Mouse (Mus musculus): Measurements from ENCODE around the gene Slc30a5. TPM values are rescaled to one million over a fixed set of nuclear protein-coding genes. Genes with fewer than 3 reads are reported as not detected.
"Not testable (repeated sequence)": the region's sequence is repeated elsewhere in the genome, so short reads cannot be mapped to it uniquely, and the experiment has no call there.

Gene Slc30a5
- total RNA-seq (2021) = 10 to 100 TPM; 47.4 to 47.5 TPM
- long read RNA-seq, experiment 1, transcript Slc30a5-201 (16 exons, 3,179 nt) = major isoform, 62 of 85 reads
- long read RNA-seq, experiment 1, partial matches to known transcripts = 5 of 85 reads
- long read RNA-seq, experiment 1, other reads (novel, unspliced or antisense) = 18 of 85 reads
- long read RNA-seq, experiment 2, transcript Slc30a5-201 (16 exons, 3,179 nt) = major isoform, 27 of 41 reads
- long read RNA-seq, experiment 2, partial matches to known transcripts = 4 of 41 reads
- long read RNA-seq, experiment 2, other reads (novel, unspliced or antisense) = 10 of 41 reads

DNA sequence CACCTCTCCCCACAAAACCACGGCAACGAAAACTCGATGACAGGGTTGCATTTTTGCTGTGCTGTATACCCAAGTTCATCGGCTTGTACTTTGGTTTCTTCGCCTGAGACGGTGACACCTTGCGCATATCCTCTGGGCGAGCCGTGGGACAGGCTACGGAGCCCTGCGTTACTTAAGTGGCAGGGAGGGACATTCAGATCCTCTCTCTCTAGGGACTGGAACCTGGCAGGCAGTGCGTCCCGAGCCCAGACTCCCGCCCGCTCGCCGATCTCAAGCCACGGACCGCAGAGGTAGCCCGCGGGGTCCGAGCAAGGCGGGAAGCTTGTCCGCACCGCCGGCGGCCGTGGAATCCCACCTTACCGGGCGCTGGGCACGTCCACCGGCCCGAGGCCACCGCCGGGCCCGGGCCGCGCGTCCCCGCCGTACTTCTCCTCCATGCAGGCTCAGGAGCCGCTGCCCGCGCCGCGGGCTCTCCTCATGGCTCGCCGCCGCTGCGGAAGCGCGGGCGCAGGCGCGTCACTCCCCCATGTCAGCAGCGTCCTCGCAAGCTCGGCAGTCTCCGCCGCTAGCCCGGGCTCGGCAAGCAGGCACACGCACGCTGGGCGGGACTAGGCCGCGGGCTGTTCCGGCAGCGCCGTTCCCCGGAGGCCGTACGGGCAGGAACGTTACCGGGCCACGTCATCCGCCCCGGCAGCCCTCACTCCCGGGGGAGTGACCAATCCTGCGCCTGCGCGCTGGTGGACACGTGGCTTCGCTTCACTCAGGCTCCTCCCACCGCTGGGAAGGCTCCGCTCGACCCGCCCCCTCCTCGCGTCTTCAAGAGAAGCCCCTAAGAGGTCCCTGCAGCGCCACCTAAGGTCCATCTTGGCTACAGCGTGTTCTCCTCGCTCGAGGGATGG, at the start of gene Slc30a5:
Gene Slc30a5 (minus strand): TSS at position 687 of the 899 bp plus-strand sequence.
- peak; percentile 99 for DNase-seq

GRCm38 (mm10) chr13:100881944-100882343, 48.7 kb upstream of the Slc30a5 start:
- no peak for DNase-seq

DNA sequence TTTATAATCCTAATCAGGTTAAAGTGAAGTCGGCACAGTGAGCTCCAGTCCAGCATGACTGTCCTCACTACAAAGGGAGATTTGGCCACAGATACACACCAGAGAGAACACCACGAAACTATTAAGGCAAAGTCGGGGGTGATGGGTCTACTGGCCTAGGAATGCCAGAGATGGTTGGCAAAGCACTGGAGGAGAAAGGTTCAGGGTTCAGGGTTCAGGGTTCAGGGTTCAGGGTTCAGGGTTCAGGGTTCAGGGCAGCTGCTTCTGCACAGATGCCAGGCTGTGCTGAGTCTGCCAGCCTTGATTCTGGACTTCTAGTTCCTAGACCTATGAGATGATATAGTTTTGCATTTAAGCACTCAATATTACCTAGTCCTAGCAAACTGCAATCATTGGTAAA, 46.6 kb upstream of the Slc30a5 start:
- no peak for DNase-seq

DNA sequence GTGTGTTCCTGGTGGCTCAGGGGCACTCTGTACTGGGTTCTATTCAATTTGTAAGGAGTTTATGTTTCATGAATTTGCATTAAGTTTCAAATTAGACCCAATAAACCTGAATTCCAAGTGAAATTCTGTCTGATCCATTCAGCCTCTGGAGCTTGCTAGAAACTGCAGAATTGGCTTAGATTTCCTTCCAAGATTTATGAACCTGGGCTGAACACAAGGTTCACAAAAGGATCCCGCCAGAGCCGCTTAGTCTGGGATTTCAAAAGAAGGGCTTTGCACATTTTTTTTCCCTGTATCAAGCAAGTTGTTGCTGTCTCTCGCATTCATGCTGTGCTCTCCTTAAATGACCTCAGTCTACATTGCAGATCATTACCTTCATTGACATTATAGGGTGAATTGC, 46.1 kb upstream of the Slc30a5 start:
- no peak for DNase-seq

DNA sequence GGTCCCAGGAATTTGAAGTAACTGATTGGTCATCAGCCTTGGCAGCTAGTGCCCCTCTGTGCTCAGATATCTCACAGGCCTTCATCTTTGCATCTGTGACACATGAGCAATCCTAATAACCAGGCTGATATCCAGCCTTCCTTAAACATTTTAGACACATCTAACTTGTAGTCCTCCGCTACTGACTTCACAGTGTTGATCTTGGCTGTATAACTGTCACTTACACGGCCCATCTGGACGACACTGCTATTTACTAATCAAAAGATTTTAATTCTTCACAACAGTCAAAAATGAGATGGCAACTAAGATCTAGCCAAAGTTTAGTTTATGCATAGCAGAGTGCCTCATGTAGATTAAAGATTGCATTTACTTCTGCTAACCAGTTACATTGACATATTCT, 45.0 kb upstream of the Slc30a5 start:
- DNase-seq = no peak

DNA sequence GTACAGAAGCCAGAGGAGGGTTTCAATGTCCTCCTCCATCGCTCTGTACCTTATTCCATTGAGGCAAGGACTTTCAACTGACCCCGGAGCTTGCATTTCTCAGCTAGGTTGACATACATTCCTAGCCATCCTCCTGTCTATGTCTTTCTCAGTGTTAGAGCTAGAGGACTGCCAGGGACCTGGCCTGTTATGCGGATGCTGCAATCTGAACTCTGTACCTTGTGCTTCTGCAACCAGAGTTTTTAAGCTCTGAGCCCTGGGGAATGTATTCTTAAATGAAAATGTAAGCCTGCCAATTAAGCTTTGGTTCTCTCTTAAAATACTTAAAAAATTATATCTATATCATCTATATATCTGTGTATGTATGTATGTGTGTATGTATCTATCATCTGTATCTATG, 44.5 kb upstream of the Slc30a5 start:
- DNase-seq = no peak

GRCm38 (mm10) chr13:100875103-100875502, 41.9 kb upstream of the Slc30a5 start:
- no peak for DNase-seq

- DNase-seq = no peak
Measured at GRCm38 (mm10) chr13:100874588-100874987, 41.4 kb upstream of the Slc30a5 start.

DNA sequence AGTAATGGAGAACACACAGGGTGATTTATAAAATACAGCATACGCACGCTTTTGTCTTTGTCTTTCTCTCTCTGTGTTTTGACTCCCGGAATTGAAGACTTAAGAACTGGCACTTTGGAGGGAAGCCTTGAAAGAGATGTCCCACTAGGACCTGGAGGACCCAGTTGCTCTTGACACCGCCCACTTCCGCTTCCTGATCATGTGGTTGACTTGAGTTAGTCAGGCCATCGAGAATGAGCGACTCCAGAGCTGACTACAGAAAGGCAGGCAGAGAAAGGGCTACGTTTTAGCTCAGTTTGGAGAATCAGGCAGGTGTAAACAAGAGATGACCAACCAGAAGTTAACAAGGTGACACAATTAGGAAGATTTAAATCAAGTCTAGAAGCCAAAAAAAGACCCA, 40.3 kb upstream of the Slc30a5 start:
- DNase-seq = no peak

DNA sequence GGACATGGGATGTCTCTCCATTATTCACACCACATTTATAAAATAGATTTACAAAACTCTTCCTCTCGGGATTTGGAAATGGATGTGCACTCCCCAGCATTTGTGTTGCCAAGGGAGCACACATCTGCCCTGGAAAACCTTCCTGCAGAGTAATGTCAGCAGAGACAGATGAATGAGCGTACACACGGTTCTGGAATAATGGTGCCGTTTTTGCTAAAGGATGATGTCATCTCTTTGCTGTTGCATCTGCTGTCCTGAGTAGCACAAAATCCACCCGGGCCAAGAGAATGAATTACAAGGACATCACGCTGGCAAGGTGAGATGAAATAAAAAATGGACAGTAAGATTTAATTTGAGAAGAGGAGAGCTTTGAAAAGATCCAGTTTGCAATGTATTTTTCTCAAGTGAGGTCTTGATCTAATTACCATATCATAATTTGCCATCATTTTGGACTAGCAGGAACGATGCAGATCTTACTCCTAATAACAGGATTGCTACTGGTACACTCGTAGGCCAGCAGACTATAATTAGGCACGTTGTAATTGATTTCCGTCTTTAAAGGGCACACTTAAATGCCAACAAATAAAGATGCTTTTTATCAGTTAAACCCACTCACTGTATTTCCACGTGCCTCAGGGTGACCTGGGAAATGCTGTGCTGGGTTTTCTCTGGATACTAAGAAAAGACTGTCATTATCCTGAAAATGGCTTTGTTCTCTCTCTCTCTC, 38.4 kb upstream of the Slc30a5 start:
- DNase-seq = no peak

GRCm38 (mm10) chr13:100869813-100870212, 36.6 kb upstream of the Slc30a5 start:
- DNase-seq = no peak

DNA sequence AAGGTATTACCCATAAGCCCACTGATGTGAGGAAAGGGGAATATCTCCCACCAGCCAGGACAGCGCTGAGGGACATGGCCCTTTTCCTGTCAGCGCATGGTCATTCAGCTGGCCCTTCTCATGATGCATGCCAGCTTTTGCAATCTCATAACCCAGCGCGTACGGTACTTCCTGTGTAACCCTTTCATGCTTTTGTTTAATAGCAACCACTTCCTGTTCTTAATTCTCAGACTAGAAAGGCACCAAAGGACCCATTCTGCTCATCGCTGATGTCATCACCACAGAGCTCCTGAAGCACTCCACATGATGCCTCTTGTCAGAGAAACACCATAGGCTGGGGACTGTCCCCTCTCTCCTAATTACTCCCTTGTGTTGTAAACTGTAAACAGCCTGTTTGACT, 33.1 kb upstream of the Slc30a5 start:
- DNase-seq = no peak

- DNase-seq = no peak
Measured at GRCm38 (mm10) chr13:100865744-100866143, 32.5 kb upstream of the Slc30a5 start.

- DNase-seq = not testable (repeated sequence)
Measured at GRCm38 (mm10) chr13:100863914-100864313, 30.7 kb upstream of the Slc30a5 start.

DNA sequence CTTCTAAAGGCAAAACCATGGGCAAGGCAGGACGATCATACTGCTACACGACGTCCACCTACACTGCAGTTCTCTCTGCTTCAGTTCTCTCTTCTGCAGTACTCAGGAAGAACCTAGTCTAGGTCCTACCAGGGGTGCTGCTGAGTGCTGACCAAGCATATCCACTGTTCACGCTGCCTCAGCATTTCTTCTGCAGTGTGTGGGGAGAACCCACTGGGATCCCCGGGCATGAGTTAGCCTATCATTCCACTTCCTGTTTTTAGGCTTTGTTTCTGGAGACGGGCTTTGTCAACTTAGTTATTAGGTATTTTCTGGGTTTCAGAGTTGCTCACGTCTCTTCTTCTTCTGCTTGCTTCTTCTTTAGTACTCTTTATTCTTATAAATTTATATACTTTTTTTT, 25.9 kb upstream of the Slc30a5 start:
- DNase-seq = no peak

DNA sequence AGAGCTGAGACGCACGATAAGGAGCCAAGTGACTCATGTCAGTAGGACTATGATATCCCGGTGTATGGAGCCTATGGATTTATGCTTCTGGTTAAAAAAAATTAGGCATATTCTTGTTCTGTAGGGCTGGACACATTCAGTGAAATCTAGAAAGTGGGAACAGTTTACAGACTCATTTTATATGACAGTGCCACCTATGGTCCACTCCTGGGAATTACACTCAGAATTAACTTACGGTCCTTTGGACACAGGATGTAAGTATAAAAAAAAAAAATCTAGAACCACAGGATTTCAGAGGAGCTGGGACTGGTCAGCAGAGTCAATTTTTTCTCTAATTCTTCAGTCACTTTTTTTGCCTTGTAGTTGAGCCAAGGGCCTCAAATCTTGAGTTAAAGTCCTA, 20.9 kb upstream of the Slc30a5 start:
- DNase-seq = peak; percentile 53

DNA sequence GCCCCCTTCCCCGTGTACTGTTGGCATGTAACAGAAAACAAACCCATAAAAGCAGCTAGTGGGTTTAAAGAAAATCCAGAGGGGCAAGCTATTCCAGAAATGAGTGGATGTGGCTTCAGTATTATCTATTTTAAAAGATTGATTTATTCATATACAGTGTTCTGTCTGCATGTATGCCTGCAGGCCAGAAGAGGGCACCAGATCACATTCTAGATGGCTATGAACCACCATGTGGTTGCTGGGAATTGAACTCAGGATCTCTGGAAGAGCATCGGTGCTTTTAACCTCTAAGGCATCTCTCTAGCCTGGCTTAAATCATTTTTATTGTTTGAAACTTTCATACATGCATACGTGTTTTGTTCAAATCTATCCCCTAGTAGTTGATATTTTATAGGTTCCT, 19.9 kb upstream of the Slc30a5 start:
- no peak for DNase-seq

DNA sequence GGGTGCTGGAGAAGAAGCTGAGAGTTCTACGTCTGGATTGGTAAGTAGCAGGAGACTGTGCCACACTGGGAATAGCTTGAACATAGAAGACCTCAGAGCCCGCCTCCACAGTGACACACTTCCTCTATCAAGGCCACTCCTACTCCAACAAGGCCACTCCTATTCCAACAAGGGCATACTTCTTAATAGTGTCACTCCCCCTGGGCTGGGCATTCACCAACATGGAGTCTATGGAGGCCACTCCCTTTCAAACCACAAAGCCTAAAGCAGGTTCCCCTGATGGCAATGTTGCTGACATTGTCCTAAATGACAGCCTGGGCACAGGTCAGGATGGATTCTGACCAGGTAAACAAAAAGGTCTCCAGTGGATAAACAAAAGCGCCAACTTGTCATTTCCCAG, 15.9 kb upstream of the Slc30a5 start:
- no peak for DNase-seq

DNA sequence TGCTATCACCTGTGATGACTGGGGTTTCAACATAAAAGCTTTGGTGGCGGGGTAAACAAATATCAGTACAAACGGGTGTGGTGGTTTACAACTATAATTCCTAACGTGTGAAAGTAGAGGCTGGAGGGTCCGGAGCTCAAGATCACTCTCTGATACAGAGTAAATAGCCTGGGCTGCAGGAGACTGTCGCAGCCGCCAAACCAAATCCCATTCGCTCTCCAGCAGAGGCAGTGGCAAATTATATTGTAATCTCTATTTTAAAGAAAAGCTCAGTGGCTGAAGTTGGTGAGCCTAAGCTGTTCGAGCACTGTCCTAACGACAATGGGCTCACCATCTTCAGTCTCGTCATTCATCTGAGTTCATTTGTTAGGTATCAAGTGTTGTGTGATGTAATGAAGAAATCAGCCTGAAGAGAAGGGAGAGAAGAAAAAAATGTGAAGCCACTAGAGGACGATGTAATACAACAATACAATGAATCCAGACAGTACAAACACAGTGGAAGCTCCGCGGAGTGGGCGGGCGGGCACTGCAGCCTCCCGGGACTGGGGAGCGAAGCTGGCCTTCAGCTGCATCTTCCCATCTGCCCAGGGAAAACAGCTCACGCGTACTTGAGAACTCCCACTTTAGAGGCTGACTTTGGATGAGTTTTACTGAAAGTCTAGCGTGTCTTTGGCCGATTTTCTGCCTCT, 13.8 kb upstream of the Slc30a5 start:
- DNase-seq = peak; percentile 58

- DNase-seq = no peak
Measured at GRCm38 (mm10) chr13:100846254-100846653, 13.0 kb upstream of the Slc30a5 start.

GRCm38 (mm10) chr13:100843944-100844343, 10.7 kb upstream of the Slc30a5 start:
- DNase-seq = peak; percentile 26

DNA sequence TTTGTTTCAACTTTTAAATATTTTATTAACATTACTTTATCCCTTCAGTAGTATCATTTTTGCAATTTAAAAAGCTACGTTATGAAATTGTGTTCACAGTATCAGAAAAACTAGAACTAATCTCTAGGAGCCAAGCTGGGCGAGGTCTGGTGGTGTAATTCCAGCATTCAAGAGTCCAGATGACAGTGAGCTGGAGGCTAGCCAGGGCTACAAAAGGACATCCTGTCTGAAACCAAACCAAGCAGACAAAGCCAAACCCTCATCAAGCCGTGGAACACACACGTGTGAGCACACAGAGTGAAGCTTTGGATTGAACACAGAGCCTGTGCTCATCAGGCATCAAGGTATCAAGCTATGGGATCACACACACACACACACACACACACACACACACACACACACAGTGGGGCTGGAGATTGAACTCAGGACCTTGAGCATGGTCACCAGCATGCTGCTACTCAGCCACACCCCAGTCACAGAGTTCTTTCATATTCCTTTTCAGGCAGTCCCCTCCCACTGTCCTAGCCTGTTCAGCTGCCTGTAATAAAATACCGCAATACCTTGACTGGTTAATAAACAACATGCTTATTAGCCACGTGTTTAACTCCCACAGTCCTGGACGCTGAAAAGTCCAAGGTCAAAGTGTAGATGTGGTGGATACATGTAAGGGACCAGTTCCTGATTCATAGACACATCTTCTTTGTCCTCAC, 9.9 kb upstream of the Slc30a5 start:
- peak; percentile 55 for DNase-seq

All from adrenal gland, postnatal 10 days (tissue).